14 mouse cellular contexts compared by ENCODE assay signal in the genomic region with DNA sequence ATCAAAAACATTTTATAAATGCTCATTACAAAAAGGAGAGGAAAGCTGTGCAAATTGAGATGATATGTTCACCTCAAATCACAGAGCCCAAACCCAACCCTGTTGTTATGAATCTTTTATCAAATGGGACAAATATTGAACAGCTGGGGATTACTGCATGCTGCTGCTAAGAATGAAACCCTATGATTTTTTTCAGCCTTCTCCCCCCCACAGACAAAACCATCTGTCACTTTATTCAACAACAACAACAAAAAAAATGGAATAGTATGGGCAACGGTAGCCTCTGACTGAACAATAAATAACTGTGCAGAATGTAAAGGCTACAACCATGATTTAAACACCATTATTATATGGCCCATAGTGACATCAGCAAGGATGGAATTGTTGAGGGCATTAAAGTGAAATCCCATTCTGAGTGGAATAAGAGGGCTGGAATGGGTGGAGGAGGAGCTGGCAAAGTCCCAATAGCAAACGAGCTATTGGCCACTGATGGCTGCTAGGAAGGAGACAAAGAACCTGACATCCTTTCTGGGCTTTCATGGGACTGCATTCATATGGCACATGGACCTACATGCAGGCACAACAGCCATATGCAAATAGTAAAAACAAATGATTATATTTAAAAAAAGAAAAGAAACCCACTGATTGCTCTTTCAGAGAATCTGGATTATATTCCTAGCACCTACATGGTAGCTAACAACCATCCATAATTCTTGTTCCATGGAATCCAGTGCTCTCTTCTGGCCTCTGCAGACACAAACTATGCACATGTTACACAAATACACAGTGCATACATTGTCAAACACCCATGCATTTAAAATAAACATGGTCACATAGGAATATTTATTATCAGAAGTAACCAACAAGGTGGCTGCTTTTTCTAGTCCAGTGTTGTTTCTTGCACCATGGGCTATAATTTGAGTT.
A peak's percentile ranks its signal among the peaks of the same experiment; 100 is the strongest.
DNase-seq lines count a peak whose midpoint lies in the region; ATAC-seq and TF ChIP-seq lines count a peak whose summit lies in the region.
"Had no signal": no experiment of that assay in that cellular context is flagged by ENCODE, and none has a peak within 500 bp of the region (broad histone marks: within the 10 kb centered on the region; RNA-seq: fewer than 3 reads in every experiment).

No protein-coding gene starts in this region.

- intact Hi-C loops in heart, postnatal 36 days (cut with DNase I) = no loop called here

- H3K27me3 ChIP-seq in neural tube, embryonic 13.5 days = no peaks in the 10 kb centered on the region
- no peaks in the 10 kb centered on the region for H3K27me3 ChIP-seq in neural tube, embryonic 15.5 days (replicated peaks)
- H3K27me3 ChIP-seq in cerebellum, adult 2 months (ENCODE audit: control insufficient read depth, insufficient read depth, low read length) = no peaks in the 10 kb centered on the region
- H3K27me3 ChIP-seq: heart, embryonic 15.5 days; liver, embryonic 15.5 days had no signal

- no peak overlapping the region for H3K9ac ChIP-seq in neural tube, embryonic 13.5 days
- no peak overlapping the region for H3K9ac ChIP-seq in neural tube, embryonic 15.5 days (replicated peaks)
- H3K9ac ChIP-seq: heart, embryonic 15.5 days; liver, embryonic 15.5 days had no signal

- no peak for TF ChIP-seq CTCF in cerebellum, adult 2 months (IDR thresholded peaks at IDR 0.05; ENCODE audit: borderline replicate concordance, insufficient read depth, low read depth, low read length)

- 32% methylated on average over 2 of the region's 2 CpGs for WGBS in neural tube, embryonic 13.5 days
- 35% methylated on average over 2 of the region's 2 CpGs for WGBS in neural tube, embryonic 15.5 days
- 2% methylated on average over 2 of the region's 2 CpGs for whole genome bisulfite sequencing in cerebellum, adult 2 months

- DNase-seq in cerebellum, adult 2 months = peak; percentile 19 to 56
- DNase-seq in cerebellum, postnatal 36 days = peak; percentile 15 to 31
- no peak for DNase-seq in kidney, adult 18-20 months
- no peak for DNase-seq in thymus, postnatal 25 days
- DNase-seq in heart, postnatal 36 days = no peak
- DNase-seq: adrenal gland, postnatal 25 days; heart, adult 2 months; layer of hippocampus, adult 9-11 months; lung, postnatal 10 days; thymus, adult 18-20 months had no signal

- H3K9me3 ChIP-seq in neural tube, embryonic 13.5 days = no peaks in the 10 kb centered on the region
- H3K9me3 ChIP-seq in neural tube, embryonic 15.5 days (replicated peaks) = no peaks in the 10 kb centered on the region
- H3K9me3 ChIP-seq: heart, embryonic 15.5 days; liver, embryonic 15.5 days had no signal

- ATAC-seq in neural tube, embryonic 13.5 days (ENCODE audit: low read depth) = peak; percentile 19; the same call in 1 of the 2 replicates
- ATAC-seq in neural tube, embryonic 15.5 days (ENCODE audit: low FRiP score) = no peak

- H3K36me3 ChIP-seq in neural tube, embryonic 13.5 days = no peaks in the 10 kb centered on the region
- H3K36me3 ChIP-seq in neural tube, embryonic 15.5 days = no peaks in the 10 kb centered on the region
- H3K36me3 ChIP-seq: heart, embryonic 15.5 days; liver, embryonic 15.5 days had no signal

- no peak for TF ChIP-seq POLR2A in cerebellum, adult 2 months (IDR thresholded peaks at IDR 0.05; ENCODE audit: borderline replicate concordance, insufficient read depth, low read length)

- H3K4me2 ChIP-seq in neural tube, embryonic 13.5 days = no peak overlapping the region
- H3K4me2 ChIP-seq in neural tube, embryonic 15.5 days = no peak overlapping the region
- H3K4me2 ChIP-seq: heart, embryonic 15.5 days; liver, embryonic 15.5 days had no signal

- 0 out of 2 replicates have a peak, but pooled peaks cover 5% of the 10 kb centered on the region for H3K4me1 ChIP-seq in neural tube, embryonic 13.5 days (replicated peaks)
- H3K4me1 ChIP-seq in neural tube, embryonic 15.5 days = no peaks in the 10 kb centered on the region
- peaks cover 11% of the 10 kb centered on the region; the same call in 1 of the 2 replicates for H3K4me1 ChIP-seq in cerebellum, adult 2 months (ENCODE audit: control insufficient read depth, insufficient read depth, low read length)
- H3K4me1 ChIP-seq: heart, embryonic 15.5 days; liver, embryonic 15.5 days had no signal

- no peak overlapping the region for H3K27ac ChIP-seq in neural tube, embryonic 13.5 days (replicated peaks)
- H3K27ac ChIP-seq in neural tube, embryonic 15.5 days (replicated peaks) = no peak overlapping the region
- H3K27ac ChIP-seq in cerebellum, adult 2 months (ENCODE audit: insufficient read depth, low read length) = no peak overlapping the region; the same call in 1 of the 2 replicates
- H3K27ac ChIP-seq: heart, adult 2 months; heart, embryonic 15.5 days; liver, embryonic 15.5 days had no signal

- no peak overlapping the region for H3K4me3 ChIP-seq in neural tube, embryonic 13.5 days
- no peak overlapping the region for H3K4me3 ChIP-seq in neural tube, embryonic 15.5 days (replicated peaks)
- H3K4me3 ChIP-seq in cerebellum, adult 2 months (replicated peaks; ENCODE audit: insufficient read depth, low read depth, low read length) = no peak overlapping the region
- H3K4me3 ChIP-seq: heart, adult 2 months; heart, embryonic 15.5 days; liver, embryonic 15.5 days had no signal

Comparison
In these comparisons a context has a peak if more than half of its experiments do, and no peak if none do; other contexts are left out.
1. DNase-seq: peak in cerebellum, adult 2 months (2 of 2) and cerebellum, postnatal 36 days (2 of 2); none in kidney, adult 18-20 months (single experiment), thymus, postnatal 25 days (single experiment) and heart, postnatal 36 days (0 of 2).